Mouse (Mus musculus) brain, embryonic 14.5 days (tissue): ENCODE data around the gene Adss. TPM values are rescaled to one million over a fixed set of nuclear protein-coding genes. Genes with fewer than 3 reads are reported as not detected.
A peak's percentile ranks its signal among the peaks of the same experiment; 100 is the strongest.
"Not testable (repeated sequence)": the region's sequence is repeated elsewhere in the genome, so short reads cannot be mapped to it uniquely, and the experiment has no call there.

Experiments
- DNase-seq: peaks from one replicate; pipeline ENCODE4 v3.0.0-alpha.2; 2011; ENCODE audit warnings: low read depth
- CTCF ChIP-seq: fragments of 200-500 bp; IDR thresholded peaks from 2 replicates; pipeline ENCODE4 v1.5.1; 2012; ENCODE audit warnings: inconsistent platforms, mild to moderate bottlenecking, moderate library complexity, borderline replicate concordance; ENCODE audit not compliant: insufficient read depth, insufficient read length; ENCODE audit errors: extremely low read depth
- POLR2A ChIP-seq: fragments of 200-500 bp; IDR thresholded peaks from 2 replicates; pipeline ENCODE4 v1.6.1; 2012; ENCODE audit warnings: mild to moderate bottlenecking, inconsistent platforms, borderline replicate concordance; ENCODE audit not compliant: poor library complexity, insufficient read depth, insufficient read length, severe bottlenecking; ENCODE audit errors: extremely low read depth
- polyA plus RNA-seq: library from polyadenylated mRNA; depleted of rRNA; stranded (reverse); fragments of >200 nt; gene quantifications from 2 replicates; pipeline ENCODE4 v1.2.3, GENCODE M21; 2012; rRNA removed

Gene Adss
- polyA plus RNA-seq, result 35.8 and 42.9 TPM in 2 replicates

DNA sequence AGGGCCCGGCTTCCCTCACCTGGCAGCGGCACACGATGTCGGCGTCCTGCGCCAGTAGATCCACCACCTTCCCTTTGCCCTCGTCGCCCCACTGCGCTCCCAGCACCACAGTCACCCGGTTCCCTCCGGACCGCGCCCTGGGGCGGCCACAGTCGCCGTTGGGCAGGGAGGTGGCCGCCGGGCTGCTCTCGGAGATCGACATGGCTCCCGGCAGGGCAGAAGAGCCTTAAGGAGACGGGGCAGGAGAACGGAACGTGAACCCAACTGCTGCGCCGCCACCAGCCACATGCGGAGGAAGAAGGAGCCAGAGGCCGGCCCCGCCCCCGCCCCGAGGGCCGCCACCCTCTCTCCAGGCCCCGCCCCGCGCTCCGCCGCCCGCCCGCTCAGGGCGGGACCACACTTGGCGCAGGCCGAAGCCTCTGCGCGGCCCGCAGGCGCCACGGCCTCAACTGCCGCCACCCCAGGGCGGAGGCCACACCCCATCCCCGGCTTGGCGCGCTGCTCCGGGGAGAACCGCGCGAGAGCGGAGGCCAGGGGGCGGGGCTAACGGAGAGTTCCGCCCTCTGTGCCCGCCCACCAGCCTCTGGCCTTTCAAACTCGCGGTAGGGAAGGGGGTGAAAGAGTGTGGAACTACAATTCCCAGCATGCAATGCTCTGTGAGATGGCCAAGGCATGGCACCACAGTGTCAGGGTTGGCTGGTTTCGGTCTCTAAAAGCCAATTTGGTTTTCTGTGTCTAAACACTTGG is at the start of gene Adss:
Adss (minus strand) TSS at position 319 of the 747 bp plus-strand sequence.
- peak; percentile 99 for DNase-seq
- TF ChIP-seq POLR2A, result peak; percentile 75
- TF ChIP-seq CTCF, result no peak

DNA sequence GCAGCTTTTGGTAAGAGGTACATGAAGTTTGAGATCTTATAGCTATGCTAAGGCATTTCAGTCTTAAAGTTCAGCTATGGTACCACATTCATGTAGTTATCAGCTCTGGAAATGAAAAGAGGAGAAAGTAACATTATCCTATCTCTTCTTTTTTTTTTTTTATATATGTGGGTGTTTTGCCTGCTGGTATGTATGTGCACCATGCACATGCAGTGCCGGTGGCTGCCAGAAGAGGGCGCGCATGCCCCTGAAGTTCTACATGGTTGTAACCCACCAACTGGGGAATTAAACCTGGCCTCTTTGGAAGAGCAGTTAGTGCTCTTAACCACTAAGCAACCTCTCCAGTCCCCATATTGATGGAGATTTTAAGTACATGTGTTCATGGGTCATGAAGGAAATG is 49.5 kb upstream of the Adss start:
- TF ChIP-seq CTCF, result peak; percentile 25; the same call in 1 of the 2 replicates
- DNase-seq, result not testable (repeated sequence)

GRCm38 (mm10) chr1:177827776-177828175 is 31.5 kb upstream of the Adss start:
- peak; percentile 3 for DNase-seq

DNA sequence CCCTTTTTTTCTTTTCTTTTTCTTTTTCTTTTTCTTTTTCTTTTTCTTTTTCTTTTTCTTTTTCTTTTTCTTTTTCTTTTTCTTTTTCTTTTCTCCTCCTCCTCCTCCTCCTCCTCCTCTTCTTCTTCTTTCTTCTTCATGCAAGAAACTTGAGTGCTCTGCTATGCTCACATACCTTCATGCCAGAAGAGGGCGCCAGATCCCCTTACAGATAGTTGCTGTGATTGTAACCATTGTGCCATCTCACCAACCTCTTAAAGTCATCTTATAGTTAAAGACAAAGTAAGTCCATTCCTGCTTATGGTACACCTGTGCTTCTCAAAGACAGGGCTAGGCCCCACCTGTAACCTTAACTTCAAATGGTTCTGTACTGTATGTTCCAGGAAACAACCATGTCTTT is 10.5 kb upstream of the Adss start:
- TF ChIP-seq CTCF, result peak; percentile 36; the same call in 1 of the 2 replicates
- DNase-seq, result peak; percentile 39

DNA sequence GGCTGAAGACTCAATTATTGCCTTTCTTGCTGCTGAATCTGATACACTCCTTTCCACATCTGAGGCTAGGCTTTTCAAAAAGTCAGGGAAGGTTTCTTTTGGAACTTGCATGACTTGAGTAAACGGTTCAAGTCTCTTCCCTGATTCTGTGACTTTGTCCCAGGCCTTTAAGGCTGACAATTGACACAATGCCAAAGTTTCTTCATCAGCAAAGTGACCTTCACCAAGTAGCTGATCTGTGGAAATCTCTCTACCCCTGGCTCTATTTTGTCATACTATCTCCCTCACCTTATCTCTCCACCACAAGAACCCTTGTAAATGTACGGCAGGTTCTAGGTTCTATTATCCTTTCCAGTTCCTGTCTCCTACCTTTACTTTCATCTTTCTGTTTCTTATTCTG is 7.2 kb upstream of the Adss start:
- no peak for DNase-seq
- TF ChIP-seq POLR2A, result no peak
- TF ChIP-seq CTCF, result no peak

DNA sequence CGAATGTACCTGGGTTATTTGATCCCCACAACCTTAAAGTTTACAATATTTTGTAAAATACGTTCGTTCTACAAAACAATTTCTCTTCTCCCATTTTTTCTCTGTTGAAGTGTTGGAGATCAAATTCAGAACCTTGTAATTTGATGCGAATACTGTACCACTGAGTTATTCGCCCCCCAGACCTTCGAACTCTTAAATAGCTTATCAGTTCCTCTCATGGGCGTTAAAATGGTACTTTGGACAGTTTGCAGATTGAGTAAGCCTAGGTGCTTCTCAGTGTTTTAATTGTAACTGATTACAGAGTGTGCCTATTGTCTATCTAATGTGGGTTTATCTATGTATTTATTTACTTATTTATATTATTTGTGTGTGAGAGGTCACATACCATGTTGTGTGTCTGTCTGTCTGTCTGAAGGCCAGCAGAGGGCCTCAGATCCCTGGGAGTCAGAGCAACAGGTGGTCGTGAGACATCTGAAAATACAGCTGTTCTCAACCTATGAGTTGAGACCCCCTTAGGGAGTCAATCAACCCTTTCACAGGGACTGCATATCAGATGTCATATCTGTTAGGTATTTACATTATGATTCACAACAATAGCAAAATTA is 942 bp upstream of the Adss start:
- DNase-seq, result peak; percentile 5
- no peak for TF ChIP-seq POLR2A
- no peak for TF ChIP-seq CTCF

DNA sequence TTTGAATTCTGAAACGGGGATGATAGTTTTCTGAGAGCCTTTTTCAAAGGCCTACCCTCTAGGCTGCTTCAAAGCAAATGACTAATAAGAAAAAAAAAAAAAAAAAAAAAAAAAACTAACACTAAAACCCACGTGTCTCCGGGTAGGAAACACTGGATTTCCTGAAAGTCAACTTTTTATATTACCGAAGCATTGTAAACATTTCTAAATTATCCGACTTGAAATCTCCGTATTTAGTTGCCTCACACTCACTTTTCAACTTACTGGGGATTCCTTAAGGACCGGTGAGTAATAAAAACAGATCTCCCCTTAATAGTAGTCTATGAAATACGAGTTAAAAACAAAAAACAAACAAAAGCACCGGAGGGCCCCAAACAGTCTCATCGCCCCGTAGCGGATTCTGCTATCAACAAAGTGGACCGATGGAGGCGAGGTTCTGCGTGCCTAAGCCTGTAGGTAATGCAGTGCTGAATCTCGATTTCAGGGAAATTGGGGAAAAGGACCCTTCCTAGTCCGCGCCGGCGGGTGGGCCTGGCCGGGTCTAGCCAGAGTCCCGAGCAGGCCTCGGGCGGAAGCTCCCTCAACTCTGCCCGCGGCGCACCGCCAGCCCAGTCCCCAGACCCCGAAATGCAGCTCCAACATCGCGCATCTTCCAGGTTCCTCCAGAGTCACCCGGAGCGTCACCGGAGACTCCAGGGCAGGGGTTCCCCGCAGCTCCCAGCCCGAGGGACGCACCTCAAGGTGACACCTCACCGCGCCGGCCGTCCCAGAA is 704 bp downstream of the Adss start:
- TF ChIP-seq CTCF (no peak), POLR2A (no peak)
- DNase-seq, result no peak

DNA sequence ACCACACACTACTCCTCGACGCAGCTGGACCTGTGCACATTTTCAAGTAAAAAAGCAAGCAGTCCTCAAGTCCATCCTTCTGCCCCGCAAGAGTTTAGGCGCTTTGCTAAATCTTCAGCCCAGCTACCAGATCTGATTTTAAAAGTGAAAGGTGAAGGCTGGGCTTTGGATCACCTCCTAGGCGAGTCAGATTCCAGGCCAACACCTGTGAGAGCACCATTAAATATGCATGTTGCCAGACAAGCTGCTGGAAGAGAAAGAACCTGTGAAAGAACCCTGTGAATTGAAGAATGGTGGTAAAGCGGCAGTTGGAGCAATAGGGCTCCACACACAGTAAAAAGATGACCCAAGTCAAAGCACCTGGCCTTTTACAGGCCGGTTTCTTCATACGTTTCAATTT is 1.4 kb downstream of the Adss start:
- peak; percentile 17 for DNase-seq
- TF ChIP-seq CTCF (no peak), POLR2A (no peak)

DNA sequence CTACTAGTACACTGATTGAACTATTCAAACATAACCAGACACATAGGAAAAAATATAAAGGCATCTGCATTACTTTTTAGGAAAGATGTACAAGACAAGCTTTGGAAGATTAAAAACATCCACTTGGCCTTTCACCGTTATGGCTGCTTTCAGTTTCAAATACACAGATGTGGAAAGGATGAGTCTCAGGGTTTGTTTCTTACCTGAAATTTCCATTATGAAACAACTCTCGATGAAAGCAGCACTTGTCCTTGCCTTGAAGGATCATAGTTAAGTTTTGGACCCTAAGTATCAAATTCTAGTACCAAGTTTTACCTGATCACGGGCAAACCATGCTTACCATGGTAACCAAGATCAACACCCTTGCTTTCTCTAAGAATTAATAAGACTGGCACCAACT is 3.5 kb downstream of the Adss start:
- TF ChIP-seq POLR2A (no peak), CTCF (no peak)

GRCm38 (mm10) chr1:177777397-177777796 is 18.9 kb downstream of the Adss start:
- no peak for TF ChIP-seq POLR2A
- TF ChIP-seq CTCF, result no peak
- no peak for DNase-seq

More for the DNA sequence above, 3.5 kb downstream of the Adss start:
- no peak for DNase-seq

DNA sequence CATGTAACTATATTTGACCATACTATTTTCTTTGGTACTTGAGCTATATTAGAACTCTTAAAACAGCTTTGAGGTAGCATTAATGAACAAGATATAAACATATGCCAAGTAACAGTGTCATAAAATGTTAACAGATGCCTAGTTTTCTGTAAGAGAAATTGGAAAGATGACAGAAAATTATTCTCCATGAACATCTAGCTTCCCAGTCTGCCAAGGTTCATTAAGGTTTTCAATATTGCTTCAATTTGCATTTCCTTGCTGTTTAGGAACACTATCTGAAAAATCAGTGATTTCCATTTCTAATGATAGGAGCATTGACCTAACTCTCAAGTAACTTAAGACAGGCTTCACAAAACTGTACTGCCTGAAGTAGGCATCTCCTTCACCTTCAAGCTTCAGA is 27.4 kb downstream of the Adss start:
- DNase-seq, result peak; percentile 19
- no peak for TF ChIP-seq POLR2A
- no peak for TF ChIP-seq CTCF

- no peak for DNase-seq
- TF ChIP-seq POLR2A (no peak), CTCF (no peak)
Observed at GRCm38 (mm10) chr1:177757249-177757648, 39.1 kb downstream of the Adss start.
